Mouse (Mus musculus) layer of hippocampus, adult 9-10 months (tissue): ENCODE measurements around the gene Tada3.

Source experiments
- DNase-seq: peaks from one replicate; pipeline ENCODE4 v3.0.0; 2022; ENCODE audit warnings: low spot score

Gene Tada3

GRCm38 (mm10) chr6:113386025-113386424 is 8.3 kb upstream of the Tada3 start:
- no peak for DNase-seq

GRCm38 (mm10) chr6:113385160-113385714 is 7.6 kb upstream of the Tada3 start:
- DNase-seq = no peak

DNA sequence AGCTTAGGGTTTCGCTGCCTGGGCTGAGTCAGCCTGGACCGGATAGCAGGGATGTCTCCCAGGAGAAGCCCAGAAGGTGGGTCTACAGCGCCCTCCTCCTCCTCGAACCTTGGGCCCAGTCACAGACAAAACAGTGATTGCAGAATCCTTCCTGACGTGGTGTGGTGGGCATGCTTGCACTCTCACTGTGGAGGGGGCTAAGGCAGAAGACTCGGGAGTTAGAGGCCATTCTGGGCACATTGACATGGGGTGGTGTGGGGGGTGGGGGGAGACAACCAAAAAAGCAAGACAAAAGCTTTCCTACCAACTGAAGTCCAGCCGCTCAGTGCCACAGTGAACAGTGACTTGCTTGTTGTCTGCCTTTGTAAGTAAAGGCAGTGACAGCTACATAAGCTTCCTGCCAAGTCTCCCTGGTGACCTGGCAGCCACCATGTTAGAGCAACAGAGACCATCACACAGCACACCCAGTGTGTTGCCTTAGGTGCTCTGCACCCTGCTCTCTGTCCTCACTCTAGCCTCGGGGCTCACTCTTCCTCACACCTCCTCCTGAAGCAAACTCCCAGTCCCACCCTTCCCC is 6.8 kb upstream of the Tada3 start:
- no peak for DNase-seq

GRCm38 (mm10) chr6:113380480-113380879 is 2.8 kb upstream of the Tada3 start:
- DNase-seq = no peak

DNA sequence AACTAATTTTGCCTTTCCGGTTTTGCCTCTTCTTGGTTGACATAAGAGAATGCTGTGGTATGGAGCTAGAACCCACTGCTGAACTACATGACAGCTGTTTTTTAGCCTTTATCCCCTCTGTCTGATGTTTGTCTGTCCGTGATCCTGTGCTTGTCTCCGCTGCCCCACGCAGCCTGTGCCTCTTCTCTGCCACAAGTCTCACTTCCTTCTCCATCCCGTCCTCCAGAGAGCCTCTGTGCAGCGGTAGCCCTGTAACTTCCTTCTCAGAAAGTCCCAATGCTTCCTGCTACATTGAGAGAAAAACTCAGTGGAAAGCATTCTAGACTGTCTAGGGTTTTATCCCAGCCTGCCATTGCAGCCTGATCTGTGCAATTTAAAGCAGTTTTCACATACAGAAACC is 1.6 kb upstream of the Tada3 start:
- DNase-seq = no peak

DNA sequence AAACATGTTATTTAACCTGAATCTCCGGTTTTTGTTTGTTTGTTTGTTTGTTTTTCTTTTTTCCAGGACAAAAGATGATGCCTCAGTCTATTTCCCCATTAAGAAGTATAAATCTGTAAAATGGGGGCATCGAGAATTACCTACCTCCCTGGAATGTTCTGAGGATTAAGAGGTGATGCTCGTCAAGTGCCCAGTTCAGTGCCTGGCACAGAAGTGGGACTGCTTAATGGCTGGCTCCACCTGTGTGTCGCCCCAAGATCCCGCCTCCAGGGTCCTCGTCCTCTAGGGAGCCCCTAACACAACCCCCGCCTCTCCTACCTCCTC is 549 bp downstream of the Tada3 start:
- DNase-seq = no peak

GRCm38 (mm10) chr6:113373491-113373890 is 4.2 kb downstream of the Tada3 start:
- no peak for DNase-seq

GRCm38 (mm10) chr6:113370194-113370929 is 7.3 kb downstream of the Tada3 start:
- DNase-seq = no peak

- DNase-seq = no peak
Measured at GRCm38 (mm10) chr6:113368577-113368976, 9.1 kb downstream of the Tada3 start.

DNA sequence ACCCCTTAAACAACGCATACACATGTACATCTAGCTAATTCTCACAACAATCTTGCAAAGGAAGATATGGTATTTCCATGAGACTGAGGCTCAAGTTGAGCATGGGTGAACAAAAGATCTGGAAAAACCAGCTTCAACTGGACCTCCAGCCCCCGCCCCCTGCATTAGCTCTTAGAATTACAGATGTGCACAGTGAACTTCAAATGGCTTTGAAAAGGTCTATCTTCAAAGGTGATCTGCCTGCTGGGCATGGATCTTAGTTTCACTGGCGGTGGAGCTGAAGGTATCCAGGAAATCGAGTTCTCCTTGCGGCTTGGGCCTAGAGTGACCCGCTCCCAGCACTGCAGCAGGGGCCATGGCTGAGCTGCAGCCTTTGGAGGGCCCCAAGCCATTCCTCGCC is 9.6 kb downstream of the Tada3 start:
- DNase-seq = no peak

- no peak for DNase-seq
Measured at GRCm38 (mm10) chr6:113367574-113367973, 10.1 kb downstream of the Tada3 start.

- no peak for DNase-seq
Measured at GRCm38 (mm10) chr6:113366639-113367038, 11.0 kb downstream of the Tada3 start.

GRCm38 (mm10) chr6:113364518-113365135 is 13.1 kb downstream of the Tada3 start:
- DNase-seq = no peak

DNA sequence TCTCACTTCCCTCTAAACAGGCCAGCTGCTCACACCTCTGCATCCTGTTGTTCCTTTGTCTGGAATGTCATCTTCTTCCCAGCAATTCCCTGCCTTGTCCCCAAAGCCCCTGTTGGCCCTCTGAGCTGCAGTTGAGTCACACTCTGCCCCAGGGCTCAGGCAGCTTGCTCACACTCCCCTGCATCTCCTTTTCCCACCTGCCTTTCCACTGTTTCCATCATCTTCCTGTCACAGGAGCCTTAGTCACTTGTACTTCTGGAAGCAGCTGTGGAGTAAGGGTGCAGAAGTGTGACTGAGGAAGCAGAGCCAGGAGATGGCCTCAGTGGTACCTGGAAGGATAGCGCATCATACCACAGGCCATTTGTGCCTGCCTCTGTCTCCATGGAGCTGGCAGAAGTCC is 15.4 kb downstream of the Tada3 start:
- DNase-seq = no peak

- no peak for DNase-seq
Measured at GRCm38 (mm10) chr6:113361476-113361875, 16.2 kb downstream of the Tada3 start.

GRCm38 (mm10) chr6:113353696-113354095 is 24.0 kb downstream of the Tada3 start:
- no peak for DNase-seq

- no peak for DNase-seq
Measured at GRCm38 (mm10) chr6:113352820-113353219, 24.9 kb downstream of the Tada3 start.

DNA sequence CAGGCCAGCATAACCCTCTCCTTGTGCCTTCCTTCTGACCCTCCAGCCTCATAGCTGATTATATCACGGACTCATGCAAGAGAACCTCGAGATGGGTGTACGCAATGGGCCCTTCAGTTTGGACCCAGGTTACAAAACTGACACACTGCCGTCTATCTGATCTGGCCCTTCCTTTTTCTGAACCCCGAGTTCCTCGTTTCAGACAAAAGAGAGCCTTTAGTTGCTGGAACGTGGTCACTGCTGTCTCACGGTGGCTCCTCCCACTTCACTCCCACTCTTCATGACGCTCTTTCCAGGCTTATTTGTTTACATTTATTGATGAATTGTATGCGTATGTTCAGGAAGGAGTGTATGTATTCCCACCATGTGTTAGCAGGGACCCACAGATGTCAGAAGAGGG is 26.0 kb downstream of the Tada3 start:
- no peak for DNase-seq

GRCm38 (mm10) chr6:113351161-113351560 is 26.5 kb downstream of the Tada3 start:
- no peak for DNase-seq

DNA sequence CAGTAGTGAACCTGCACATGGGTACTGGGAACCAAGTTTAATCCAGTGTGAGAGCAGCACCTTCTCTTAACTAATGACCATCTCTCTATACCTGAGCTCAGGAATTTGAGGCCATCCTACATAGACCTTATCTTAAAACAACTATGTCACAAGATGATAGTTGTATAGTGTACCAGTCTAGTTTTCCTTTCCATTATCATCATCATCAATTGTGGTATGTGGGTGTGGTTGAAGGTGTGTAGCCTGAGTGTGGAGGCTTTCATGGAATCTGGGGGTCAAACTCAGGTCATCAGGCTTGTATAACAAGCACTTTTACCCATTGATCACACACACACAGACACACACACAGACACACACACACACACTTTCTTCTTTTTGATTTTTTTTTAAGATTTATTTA is 27.1 kb downstream of the Tada3 start:
- DNase-seq = no peak

DNA sequence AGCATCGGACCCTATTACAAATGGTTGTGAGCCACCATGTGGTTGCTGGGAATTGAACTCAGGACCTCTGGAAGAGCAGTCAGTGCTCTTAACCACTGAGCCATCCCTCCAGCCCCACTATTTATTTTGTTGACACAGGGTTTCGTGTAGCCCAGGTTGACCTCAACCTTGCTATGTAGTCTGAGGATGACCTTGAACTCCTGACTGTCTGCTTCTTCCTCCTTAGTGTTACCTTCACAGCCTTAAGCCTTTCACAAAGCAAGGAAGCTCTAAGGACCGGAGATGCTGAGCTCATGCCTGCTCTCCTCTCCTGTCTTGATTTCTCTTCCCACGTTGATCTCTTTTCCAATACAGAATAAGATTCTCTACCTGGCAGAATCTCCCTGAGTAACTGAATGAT is 30.8 kb downstream of the Tada3 start:
- no peak for DNase-seq

DNA sequence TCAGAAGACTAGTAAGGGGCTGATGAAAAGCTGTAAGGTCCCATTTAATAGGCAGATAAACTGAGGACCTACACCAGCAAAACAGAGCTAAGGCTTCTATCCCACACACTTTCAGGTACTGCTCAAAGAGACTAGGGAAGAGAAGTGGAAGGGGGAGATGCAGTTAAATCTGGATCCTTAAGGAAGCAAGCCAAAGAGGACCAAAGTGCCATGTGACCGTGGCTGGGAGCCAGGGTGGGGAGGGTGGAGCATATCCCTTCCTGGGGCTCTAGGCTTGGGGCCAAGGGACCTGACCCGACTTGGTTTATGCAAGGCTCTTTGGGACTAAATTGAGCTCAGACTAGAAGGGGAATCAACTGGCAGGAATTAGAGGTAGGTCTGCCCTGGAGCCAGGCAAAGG is 33.4 kb downstream of the Tada3 start:
- no peak for DNase-seq
